Mouse (Mus musculus) regulatory T cell (primary cell): Measurements from ENCODE around the gene Nap1l1.

Experiments used
- in situ Hi-C: fragments of 300-600 bp; cut with MboI, MseI; formaldehyde crosslinking; loops from one replicate; pipeline ENCODE4 v1.15.1; 2025; ENCODE audit warnings: high pct_unique_total_duplicates

The Nap1l1 gene

DNA sequence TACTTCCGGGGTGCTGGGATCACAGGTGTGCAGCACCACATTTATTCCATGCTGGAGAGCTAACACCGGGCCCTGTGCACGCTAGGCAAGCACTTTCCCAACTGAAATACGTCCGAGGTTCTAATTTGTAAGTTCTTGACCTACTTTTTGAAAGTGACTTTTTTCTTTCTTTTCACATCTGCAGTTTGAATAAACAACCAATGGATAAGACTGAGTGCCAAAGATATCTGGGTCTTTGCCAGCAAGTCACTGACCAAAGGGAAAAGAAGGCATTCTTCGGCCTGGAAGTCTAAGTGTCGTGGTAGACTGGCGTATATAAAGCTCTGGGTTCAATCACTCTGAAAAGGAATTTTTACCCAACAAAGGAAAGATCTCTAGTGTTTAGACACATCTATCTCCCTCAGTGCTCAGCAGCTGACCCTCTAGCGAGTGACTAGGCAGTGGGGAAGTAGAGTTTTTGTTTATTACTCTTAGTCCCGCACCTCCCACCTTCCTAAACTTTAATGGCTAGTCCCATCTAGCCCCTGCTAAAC, 39.1 kb downstream of the Nap1l1 start:
- in situ Hi-C loops: loop anchor here (5.0 kb wide), 1 partner anchor 65 kb away; no protein-coding TSS in a partner anchor

DNA sequence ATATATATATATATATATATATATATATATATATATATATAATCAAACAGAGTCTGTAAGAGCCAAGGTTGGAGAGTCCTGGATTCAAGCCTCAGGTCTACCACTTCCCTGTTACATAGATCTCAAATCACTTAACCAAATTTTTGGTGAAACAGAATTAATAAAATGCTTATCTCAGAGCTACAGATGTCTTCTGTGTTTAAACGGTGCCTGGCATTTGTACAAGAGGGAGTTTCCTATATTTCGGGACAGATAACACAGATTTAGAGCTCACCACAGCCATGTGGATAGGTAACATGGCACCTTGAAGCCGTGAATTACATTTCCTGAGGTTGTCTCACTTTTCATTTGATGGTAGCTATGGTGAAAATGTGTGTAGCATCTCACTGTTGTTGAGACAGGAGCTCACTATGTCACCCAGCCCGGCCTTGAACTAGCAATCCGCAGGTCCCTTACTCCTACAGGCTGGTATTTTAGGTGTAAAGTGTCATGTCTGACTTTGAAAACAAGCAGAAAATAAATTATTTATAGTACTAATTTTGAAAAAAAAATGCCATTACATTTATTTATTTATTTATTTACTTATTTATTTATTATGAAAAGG, 41.4 kb downstream of the Nap1l1 start:
- in situ Hi-C loops: loop anchor here (5.0 kb wide), 1 partner anchor 63 kb away; no protein-coding TSS in a partner anchor

DNA sequence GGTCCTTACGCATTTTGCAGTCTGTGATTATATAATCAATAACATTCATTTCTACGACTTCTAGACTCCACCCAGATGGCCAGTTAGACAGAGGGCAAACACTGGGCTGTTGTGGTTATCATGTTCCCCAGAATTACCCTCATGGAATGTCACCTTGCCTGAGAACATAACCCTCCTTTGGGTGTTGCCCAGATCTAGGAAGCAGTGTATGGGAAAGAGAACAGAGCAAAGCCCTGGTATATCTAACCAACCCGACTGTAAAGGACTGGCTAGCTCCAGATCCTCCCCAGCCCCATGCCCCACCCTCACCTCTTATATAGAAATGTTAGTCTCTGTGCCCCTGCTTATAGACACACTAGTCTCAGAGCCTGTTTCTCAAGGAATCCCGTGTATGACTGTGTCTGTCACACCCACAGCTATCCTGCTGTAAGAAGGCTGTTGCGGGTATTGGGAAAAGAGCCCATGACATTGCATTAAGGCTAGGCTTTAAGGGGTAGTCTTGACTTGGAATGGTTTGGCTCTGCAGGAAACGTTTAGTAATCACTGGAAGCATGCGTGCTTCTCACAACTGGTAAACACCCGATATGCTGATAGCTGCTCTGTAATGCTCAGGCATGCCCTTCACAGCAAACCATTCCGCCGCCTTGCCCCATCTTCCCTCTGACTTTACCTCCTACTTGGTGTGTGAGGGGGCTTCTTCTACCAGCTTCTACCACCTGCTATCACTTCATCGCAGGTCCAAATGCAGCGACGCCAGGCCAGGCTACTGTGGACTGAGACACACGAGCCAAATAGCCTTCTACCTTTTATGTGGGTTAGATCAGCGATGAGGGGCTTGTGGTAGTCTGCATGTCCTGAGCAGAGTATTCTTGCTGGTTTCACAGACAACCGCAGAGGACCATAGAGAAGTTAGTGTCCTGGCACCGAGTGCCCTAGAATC, 42.3 kb downstream of the Nap1l1 start:
- in situ Hi-C loops: no loop called here

DNA sequence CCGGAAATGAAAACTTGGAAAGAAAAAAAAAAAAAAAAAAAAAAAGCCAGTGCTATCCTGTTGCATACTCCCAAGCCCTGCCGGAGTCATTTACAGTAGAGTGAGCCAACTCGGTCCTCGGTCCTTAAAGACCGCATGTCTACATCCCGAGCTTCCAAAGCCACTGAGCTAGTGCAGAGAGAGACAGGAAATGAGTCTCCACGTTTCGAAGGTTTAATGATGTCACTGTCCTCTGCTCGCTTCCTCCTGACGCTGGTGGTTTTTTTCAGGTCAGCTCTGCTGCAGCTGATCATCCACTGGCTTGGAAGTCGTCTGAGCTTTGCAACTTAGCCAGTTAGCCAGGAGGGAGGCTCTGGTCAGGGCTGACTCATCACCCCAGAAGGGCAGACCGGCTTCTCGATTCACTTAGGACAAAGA, 43.2 kb downstream of the Nap1l1 start:
- in situ Hi-C loops: no loop called here

DNA sequence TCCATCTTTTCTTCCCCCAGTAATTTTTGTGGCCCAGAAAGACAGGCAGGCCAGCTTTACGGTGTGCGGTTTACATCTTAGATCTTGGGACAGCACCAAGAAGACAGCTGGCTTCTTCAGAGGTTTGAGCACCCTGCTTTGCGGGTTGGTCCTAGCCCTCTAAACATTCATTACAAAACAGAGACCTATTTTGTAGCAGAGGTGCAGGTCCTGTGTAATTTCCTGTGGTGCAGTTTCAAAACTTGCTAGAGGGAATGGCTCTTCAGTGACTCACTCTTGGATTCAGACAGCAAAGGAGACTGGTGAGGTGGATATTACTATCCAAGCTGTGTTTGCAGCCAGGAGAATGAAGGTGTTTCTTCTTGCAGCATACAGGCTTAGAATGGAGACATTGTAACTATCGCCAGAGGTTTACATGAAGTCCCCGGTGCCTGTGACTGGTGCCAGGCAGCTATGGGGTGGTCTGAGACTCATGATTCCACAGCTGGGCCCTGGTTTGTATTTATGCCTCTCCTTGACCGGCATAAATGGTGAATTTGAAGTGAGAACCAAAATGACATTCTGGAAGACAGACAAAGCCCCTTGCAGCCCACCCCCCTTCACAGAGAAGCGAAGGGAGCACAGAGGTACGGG, 43.9 kb downstream of the Nap1l1 start:
- in situ Hi-C loops: no loop called here

DNA sequence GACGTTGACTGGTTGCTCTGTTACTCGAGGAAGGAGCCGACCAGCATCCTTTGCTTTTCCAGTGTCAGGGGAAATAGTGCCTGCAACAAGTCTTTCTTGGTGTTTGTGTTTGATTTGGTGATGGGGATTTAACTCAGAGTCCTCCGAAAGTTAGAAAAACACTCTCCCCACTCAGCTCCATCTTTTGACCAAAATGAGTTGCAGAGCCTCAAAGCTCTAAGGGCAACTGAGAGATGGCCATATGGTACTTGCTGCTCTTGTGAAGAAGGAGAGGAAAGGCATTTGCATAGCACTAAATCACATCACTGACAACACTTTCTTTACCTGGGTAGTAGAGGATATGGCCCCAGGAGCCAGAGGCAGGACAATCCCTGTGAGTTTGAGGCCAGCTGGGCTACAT, 45.3 kb downstream of the Nap1l1 start:
- in situ Hi-C loops: no loop called here

DNA sequence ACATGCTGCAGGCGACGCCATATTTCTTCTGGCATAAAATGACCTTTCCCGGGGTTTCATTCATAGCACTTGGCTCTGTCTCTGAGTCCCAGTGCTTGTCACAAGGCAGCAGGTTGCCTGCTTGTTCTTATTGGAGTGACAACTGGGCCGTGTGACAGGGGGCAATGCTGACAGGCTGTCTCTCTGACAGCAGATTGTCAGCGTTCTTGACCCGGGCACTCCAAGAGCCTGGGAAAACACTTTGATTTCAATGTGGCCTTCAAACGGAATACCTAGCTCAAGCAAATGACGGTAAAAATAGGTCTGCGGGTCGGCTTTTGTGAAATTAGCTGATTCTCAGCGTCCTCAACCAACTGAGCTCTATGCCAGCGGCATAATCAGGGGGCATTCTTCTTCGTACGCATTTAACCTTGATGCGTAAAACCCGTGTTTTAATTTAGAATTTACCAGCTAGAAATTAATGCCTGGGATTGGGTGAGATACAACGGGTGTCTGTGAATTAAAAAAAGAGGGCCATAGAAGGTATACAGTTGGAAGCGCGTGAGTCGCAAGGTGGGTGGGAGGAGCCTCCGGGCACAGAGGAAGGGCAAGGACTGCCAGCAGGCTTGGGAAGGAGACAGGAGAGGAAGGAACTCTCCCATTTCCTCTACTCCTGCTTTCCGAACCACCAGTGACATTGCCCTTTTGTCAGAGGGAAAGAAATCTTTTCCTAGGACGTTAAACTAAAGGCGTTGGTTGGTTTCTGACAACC, 46.8 kb downstream of the Nap1l1 start:
- in situ Hi-C loops: no loop called here

DNA sequence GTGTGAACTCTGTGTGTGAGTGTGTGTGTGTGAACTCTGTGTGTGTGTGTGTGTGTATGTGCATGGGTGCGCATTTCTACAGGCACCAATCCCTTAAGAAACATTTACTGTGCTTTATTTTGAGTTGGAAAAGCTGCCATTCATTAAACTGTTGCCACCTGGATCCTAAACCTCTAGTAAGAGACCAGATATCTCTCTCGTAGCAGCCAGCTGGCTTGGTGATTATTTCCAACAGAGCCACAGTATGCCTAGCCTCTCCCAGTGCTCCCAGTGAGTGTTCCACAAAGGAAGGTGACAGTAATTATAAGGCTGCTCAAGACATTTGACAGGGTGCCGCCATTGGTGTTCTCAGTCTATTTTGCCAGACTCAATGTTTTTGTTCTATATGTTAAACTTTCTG, 47.6 kb downstream of the Nap1l1 start:
- in situ Hi-C loops: no loop called here

DNA sequence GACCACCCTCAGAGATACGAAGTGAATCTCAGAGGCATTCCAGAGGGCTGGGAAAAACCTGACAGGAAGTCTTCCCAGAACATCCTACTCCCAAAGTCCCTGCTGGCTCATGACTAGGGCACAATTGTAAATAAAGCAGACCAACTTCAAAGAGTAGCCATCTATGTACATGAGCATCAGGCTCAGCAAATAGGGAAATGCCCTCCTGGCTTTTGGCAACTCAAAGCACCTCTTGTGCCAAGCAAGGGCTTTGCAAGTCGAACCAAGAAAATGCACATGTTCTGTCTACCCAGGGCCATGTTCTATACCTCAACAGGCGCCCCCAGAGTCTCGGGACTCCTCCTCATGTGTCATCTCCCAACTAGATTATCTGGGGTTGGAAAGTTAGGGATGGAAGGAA, 48.6 kb downstream of the Nap1l1 start:
- in situ Hi-C loops: no loop called here

DNA sequence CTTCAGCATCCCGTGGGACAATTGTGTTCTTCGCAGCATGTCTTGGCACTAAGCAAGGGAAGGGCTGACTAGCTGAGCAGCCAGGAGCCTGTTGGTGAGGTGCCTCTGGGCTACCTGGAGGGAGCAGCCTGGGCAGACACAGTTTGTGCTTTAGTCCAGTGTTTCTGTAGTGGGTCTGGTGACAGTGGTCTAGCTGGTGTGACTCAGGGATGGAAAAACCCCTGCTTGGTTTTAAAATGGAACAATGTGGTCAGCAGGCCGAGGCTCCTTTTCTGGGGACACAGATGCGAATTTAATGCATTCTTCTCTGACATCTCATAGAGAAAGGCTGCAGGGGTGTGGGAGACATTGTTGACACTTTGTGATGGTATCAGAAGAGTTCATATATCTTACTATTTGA, 49.2 kb downstream of the Nap1l1 start:
- in situ Hi-C loops: no loop called here

DNA sequence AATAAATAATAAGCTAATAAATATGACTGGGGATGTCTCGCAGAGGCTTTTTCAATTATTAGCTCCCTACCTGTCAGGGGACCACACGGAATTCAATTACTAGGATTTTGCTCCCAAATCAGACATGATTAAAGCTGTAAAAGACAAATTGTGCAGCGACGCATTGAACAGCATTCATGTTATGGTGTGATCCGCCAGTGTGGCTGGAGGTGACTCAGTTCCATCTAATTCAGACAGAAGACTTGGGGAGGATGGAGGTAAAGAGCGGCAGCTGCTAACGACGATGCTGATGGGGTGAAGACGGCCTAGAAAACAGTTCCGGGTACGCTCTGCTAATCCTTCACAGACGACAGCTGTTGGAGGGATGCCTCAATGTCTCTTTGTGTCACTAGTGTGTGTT, 50.9 kb downstream of the Nap1l1 start:
- in situ Hi-C loops: no loop called here

DNA sequence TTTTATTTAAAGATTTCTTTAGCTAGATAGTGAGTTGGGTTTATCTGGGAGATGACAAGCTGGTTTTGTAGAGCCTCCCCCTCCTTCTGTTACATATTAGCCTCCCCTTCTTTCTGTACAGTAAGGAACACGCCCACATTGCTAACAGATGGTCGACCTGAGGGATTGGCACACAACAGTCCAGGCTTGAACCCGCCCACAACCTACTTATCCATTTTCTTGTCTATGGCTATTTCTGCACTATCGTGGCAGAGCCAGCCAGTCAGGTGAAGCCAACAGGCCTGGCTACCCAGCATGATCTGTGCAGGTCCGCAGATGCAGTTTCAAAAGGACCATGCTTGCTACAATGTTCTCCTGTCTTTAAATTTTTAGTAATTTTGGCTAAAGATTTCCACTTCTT, 54.0 kb downstream of the Nap1l1 start:
- in situ Hi-C loops: no loop called here

DNA sequence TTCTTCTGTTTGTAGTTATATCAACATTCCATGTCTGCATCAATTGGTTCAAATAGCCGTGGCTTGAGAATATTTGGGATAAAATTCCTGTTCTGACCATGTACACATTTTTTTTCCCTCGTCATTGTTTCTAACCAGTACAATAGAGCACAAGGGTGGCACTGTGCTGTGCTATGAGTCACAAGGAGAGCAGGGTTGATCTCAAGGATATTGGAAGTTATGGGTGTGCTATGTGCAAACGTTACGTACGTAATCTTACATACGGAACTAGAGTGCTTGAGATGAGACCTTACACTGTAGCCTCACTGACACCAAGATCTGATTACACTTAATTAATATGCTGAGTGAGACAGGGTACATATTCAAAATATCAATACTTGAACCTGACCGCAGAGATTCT, 54.6 kb downstream of the Nap1l1 start:
- in situ Hi-C loops: no loop called here

DNA sequence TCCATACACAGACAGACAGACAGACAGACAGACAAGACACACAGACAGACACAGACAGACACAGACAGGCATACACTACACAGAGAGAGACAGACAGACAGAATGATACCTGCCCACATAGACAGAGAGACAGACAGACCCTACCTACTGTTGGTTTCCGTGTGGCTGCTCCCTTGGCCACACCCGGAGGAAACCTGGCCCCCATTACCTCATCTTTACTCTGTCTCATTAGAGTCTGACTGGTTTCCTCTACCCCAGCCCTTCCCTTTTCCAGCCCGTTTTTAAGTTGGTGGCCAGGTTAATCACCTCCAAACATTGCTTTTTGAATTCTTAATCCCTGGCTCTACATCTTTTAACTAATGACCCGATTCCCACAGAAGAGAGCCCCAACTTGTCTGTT, 55.3 kb downstream of the Nap1l1 start:
- in situ Hi-C loops: no loop called here

DNA sequence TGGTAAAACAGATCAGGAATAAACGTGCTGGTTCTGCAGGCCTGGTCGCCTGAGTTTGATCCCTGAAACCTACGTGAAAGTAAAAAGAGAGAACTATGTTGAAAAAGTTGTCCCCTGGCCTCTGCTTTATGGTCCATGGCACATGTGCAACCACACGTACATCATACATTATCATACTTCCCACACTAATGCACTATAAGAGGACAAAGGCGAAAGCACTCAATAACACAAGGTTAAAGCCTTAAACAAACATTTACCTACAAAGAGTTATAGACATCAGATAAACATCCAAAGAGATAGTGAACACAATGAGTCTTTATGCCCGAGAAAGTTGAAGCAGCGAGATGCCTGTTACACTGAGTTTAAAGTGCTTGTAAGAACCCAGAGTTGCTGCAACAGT, 57.4 kb downstream of the Nap1l1 start:
- in situ Hi-C loops: no loop called here

DNA sequence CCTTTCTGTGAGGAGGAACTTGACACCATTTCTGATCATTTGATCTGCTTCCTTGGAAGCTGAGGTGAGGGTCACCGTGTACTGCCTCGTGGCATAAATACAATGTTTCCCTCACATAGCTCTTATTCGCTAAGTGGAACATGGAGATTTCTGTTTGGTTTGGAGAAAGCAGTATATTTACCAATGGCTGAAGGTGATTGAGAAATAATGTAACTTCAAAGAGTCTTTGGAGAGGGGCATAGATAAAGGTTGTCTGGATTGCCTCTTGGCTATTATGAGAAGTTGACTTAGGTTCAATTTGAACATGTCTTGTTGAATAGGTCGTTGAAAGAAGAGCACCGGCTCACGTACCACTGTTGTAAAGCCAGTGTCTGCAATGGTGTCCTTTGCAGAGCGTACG, 61.7 kb downstream of the Nap1l1 start:
- in situ Hi-C loops: no loop called here

DNA sequence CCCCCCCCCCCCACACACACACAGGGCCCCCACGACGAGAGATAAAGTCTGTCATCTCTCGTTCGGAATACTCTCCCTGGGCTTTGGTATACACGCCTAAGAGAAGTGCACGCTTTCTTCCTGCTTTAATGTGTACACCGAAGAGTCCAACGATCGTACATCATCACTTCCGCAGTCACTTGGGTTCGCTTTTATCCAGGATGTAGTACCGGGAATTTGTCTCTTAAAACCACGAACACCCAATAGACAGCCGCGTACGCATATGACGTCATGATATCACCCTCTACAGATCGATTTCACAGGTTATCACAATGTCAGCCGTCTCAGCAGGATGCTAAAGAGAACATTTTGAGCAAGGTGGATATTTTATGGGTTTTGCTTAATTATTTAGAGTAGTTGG, 64.4 kb downstream of the Nap1l1 start:
- in situ Hi-C loops: no loop called here

DNA sequence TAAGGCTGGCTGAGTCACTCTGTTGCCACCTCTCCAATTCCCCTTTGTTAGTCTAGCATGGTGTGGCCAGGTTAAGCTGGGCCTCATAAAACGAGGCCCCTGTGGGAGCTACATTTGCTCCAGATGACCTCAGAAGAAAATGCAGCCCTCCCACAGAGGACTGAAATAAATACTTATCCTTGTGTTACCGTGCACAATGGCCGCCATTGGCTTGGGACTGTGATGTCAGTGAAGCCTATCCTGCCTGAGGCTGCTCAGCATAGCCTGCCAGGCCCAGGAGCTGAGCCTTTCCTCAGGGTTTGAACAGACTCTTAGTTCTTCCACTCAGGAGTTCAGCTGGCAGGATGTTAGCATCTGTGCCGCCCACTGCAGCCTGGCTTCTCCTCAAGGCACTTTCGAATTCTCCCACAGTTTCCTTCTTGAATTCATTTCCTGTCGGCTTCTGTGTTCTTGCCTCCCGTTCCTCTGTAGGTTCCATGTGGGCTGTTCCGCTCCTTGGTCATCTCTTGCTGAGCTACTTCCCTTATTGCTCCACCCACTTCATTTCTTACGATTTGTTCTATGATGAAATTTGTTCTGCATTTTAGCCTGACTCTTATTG, 66.8 kb downstream of the Nap1l1 start:
- in situ Hi-C loops: no loop called here

DNA sequence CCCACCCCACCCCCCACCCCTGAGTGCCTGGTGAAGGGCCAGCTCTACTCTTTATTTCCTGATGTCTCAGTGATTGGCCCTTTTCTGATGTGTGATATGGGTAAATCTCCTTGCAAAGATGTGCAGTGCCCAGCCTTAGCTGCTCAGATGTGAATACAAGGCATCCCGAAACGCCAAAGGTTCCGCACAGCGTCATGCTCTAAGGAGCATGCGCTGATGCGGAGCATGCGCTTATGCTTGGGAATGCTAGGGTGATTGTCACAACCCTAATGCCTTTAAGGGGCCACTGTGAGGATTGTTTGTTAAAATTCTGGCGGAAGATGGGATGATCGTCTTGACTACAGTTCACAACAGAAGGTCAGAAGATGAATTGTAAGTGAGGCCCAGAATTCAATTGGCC, 67.7 kb downstream of the Nap1l1 start:
- in situ Hi-C loops: no loop called here

DNA sequence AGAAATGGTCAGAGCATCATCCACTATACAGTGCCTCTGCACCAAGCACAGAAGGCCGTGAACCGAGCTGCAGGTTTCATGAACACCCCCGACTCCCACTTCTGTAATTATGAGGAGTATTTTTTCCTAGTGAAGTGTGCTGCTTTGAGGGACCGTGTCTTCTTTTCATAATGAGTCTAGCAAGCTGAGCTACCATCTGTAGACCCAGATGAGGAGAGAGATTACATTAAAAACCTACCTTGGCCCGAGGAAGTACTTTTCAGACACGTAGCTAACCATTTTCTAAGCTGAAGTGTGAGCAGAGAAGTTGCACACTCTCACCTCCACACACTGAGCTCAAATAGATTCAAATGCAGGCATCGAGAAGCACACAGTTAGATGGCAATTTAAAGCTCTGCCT, 70.1 kb downstream of the Nap1l1 start:
- in situ Hi-C loops: no loop called here

DNA sequence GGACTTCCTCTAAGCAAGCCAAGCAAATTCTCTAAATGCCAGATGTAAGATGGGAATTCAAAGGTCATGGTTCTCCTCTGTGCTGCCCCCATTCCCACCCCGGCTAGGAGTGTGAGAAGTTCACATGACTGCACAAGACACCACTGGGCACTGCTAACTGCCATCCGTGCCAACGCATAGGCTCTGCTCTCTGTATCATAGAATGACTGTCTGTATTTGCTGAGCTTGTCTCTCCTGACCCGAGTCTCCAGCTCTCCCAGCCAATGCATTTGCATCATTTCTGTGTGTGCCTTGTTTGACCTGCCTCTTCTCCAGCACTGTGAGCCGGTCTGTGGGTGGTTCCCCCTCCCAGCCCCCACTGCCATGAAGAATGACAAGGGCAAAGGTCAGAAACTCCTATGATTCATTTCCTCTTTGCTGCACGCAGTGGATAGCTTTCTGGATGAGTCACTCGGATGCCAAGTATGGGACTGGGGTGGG, 70.8 kb downstream of the Nap1l1 start:
- in situ Hi-C loops: no loop called here
